In genomic region chr11:82434091-82434831, GRCm38 (mm10) we compare ENCODE assay signal across 9 mouse cellular contexts. TPM values are rescaled to one million over a fixed set of nuclear protein-coding genes. Genes with fewer than 3 reads are reported as not detected.
A peak's percentile ranks its signal among the peaks of the same experiment; 100 is the strongest.
DNase-seq lines count a peak whose midpoint lies in the region; ATAC-seq lines count a peak whose summit lies in the region.
"Had no signal": no experiment of that assay in that cellular context is flagged by ENCODE, and none has a peak within 500 bp of the region (broad histone marks: within the 10 kb centered on the region; RNA-seq: fewer than 3 reads in every experiment).

No protein-coding gene starts in this region.

- H3K27ac ChIP-seq in kidney, embryonic 14.5 days (ENCODE audit: low read depth, low read length), result no peak overlapping the region
- H3K27ac ChIP-seq in embryonic facial prominence, embryonic 10.5 days (replicated peaks), result no peak overlapping the region
- H3K27ac ChIP-seq in hindbrain, embryonic 15.5 days (replicated peaks), result no peak overlapping the region
- H3K27ac ChIP-seq in midbrain, embryonic 16.5 days (ENCODE audit: low read length), result no peak overlapping the region

- no peak for DNase-seq in kidney, adult 8-10 months
- peak; percentile 42 for DNase-seq in embryonic facial prominence, embryonic 10.5 days (ENCODE audit: low spot score)
- DNase-seq in thymus, postnatal 14 days, result no peak
- no peak for DNase-seq in urinary bladder, adult 2 months (ENCODE audit: low spot score)
- no peak for DNase-seq in gastrocnemius, postnatal 10 days

- no peaks in the 10 kb centered on the region for H3K36me3 ChIP-seq in kidney, embryonic 14.5 days (ENCODE audit: control insufficient read depth, insufficient read depth, low read length)
- no peaks in the 10 kb centered on the region for H3K36me3 ChIP-seq in embryonic facial prominence, embryonic 10.5 days (replicated peaks)
- H3K36me3 ChIP-seq in hindbrain, embryonic 15.5 days, result no peaks in the 10 kb centered on the region
- no peaks in the 10 kb centered on the region for H3K36me3 ChIP-seq in midbrain, embryonic 16.5 days (ENCODE audit: control insufficient read depth, insufficient read depth, low read length)

- no peak overlapping the region for H3K9ac ChIP-seq in kidney, embryonic 14.5 days (ENCODE audit: low read depth, low read length)
- peak overlapping the region; percentile 37; the same call in 1 of the 2 replicates for H3K9ac ChIP-seq in hindbrain, embryonic 15.5 days
- H3K9ac ChIP-seq in midbrain, embryonic 16.5 days (ENCODE audit: low read depth, low read length), result peak overlapping the region; percentile 64

- H3K9me3 ChIP-seq in kidney, embryonic 14.5 days (ENCODE audit: control insufficient read depth, low read length), result no peaks in the 10 kb centered on the region
- H3K9me3 ChIP-seq in embryonic facial prominence, embryonic 10.5 days, result no peaks in the 10 kb centered on the region
- H3K9me3 ChIP-seq in hindbrain, embryonic 15.5 days, result no peaks in the 10 kb centered on the region
- no peaks in the 10 kb centered on the region for H3K9me3 ChIP-seq in midbrain, embryonic 16.5 days (replicated peaks; ENCODE audit: control insufficient read depth, low read length, poor library complexity, severe bottlenecking)

- WGBS in kidney, embryonic 14.5 days, result 2% methylated on average over 59 of the region's 62 CpGs
- WGBS in embryonic facial prominence, embryonic 10.5 days, result 1% methylated on average over 62 of the region's 62 CpGs
- WGBS in hindbrain, embryonic 15.5 days, result 2% methylated on average over 56 of the region's 62 CpGs
- 2% methylated on average over 62 of the region's 62 CpGs for WGBS in midbrain, embryonic 16.5 days

- H3K4me3 ChIP-seq in kidney, embryonic 14.5 days (ENCODE audit: low read length), result peak overlapping the region; percentile 34
- H3K4me3 ChIP-seq in embryonic facial prominence, embryonic 10.5 days, result peak overlapping the region; percentile 61
- H3K4me3 ChIP-seq in hindbrain, embryonic 15.5 days, result peak overlapping the region; percentile 46
- peak overlapping the region; percentile 49 for H3K4me3 ChIP-seq in midbrain, embryonic 16.5 days (ENCODE audit: low read depth, low read length)

- peak overlapping the region; percentile 59 for H3K4me2 ChIP-seq in kidney, embryonic 14.5 days (replicated peaks; ENCODE audit: low read depth, low read length)
- peak overlapping the region; percentile 77 for H3K4me2 ChIP-seq in hindbrain, embryonic 15.5 days
- peak overlapping the region; percentile 80 for H3K4me2 ChIP-seq in midbrain, embryonic 16.5 days (ENCODE audit: low read length)

- no peak for ATAC-seq in kidney, embryonic 14.5 days (ENCODE audit: low FRiP score, low TSS enrichment)
- ATAC-seq in hindbrain, embryonic 15.5 days (ENCODE audit: low FRiP score, low read depth), result peak; percentile 36; the same call in 1 of the 2 replicates
- 0 out of 2 replicates have a peak, but pooled peaks have one; percentile 36 for ATAC-seq in midbrain, embryonic 16.5 days

- H3K4me1 ChIP-seq in kidney, embryonic 14.5 days (ENCODE audit: control insufficient read depth, insufficient read depth, low read length), result no peaks in the 10 kb centered on the region
- H3K4me1 ChIP-seq in embryonic facial prominence, embryonic 10.5 days, result peaks cover 19% of the 10 kb centered on the region
- H3K4me1 ChIP-seq in hindbrain, embryonic 15.5 days (replicated peaks), result peaks cover 11% of the 10 kb centered on the region
- peaks cover 3% of the 10 kb centered on the region; the same call in 1 of the 2 replicates for H3K4me1 ChIP-seq in midbrain, embryonic 16.5 days (ENCODE audit: control insufficient read depth, insufficient read depth, low read length)

- peaks cover 60% of the 10 kb centered on the region for H3K27me3 ChIP-seq in kidney, embryonic 14.5 days (ENCODE audit: control insufficient read depth, insufficient read depth, low read length)
- peaks cover 97% of the 10 kb centered on the region for H3K27me3 ChIP-seq in embryonic facial prominence, embryonic 10.5 days (replicated peaks; ENCODE audit: low read depth, poor library complexity, severe bottlenecking)
- peaks cover 47% of the 10 kb centered on the region for H3K27me3 ChIP-seq in hindbrain, embryonic 15.5 days
- H3K27me3 ChIP-seq in midbrain, embryonic 16.5 days (ENCODE audit: control insufficient read depth, insufficient read depth, low read depth, low read length), result peaks cover 44% of the 10 kb centered on the region

RNA-seq across cellular contexts. Expression of gene Tmem132e, which starts 45.6 kb away (rescaled TPM):
- polyA plus RNA-seq in kidney, embryonic 14.5 days (2014; fragmentation: Nextera tagmentation; extraction: Ambion mirVana), result 0.29 and 0.37 TPM in 2 replicates
- 1.0 and 1.2 TPM in 2 replicates for polyA plus RNA-seq in embryonic facial prominence, embryonic 10.5 days (2016; fragmentation: Nextera tagmentation; extraction: Ambion mirVana)
- polyA plus RNA-seq in hindbrain, embryonic 15.5 days (2015; fragmentation: Nextera tagmentation; extraction: Ambion mirVana), result 4.2 and 4.3 TPM in 2 replicates
- polyA plus RNA-seq in midbrain, embryonic 16.5 days (2015; fragmentation: Nextera tagmentation; extraction: Ambion mirVana), result 2.1 and 2.9 TPM in 2 replicates
- polyA plus RNA-seq in urinary bladder, adult 2 months (2012; rRNA removed), result 1.8 TPM in 2 replicates
- under 1 TPM; 0.47 to 0.49 TPM for total RNA-seq in gastrocnemius, postnatal 10 days (2021)
- total RNA-seq: common myeloid progenitor, adult 5-6 weeks had no signal
